Mouse (Mus musculus) kidney, adult 2 months (tissue): ENCODE measurements at regions not wholly inside any gene's neighbourhood (a gene's known extent, or its start where the extent isn't known, plus 50 kb on each side); places are given as distances from the start of the nearest gene placed in this dataset.

Experiments used
- CTCF ChIP-seq: fragments of 200-500 bp; conservative IDR thresholded peaks from 2 replicates; pipeline ENCODE4 v1.5.1; 2011; ENCODE audit warnings: low read depth, mild to moderate bottlenecking, control low read depth, low read length, moderate library complexity, mixed read lengths; ENCODE audit not compliant: insufficient read depth, insufficient read length
- POLR2A ChIP-seq: fragments of 200-500 bp; IDR thresholded peaks from one replicate; pipeline ENCODE4 v1.6.1; 2011; ENCODE audit warnings: low read depth, low read length, control low read depth

DNA sequence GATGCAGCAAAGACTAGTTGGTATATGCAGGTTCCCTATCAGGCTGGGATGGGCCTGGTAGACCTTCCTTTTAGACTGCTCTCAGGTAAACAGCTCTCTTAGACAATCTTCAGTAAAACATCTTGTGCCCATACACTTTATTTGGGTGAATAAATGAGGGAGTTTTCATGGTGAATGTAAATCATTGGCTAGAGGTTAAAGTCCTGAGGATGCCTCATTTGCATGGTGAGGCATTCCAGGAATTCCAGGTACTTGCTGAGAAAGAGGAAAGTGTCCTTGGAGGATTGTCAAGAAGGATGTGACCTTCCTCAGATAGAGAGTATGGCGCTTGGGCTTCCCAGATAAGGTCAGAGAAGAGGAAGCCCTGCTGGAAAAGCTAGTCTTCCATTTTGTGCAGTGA lies 481.9 kb upstream of the Epha7 start:
- TF ChIP-seq CTCF, result no peak
- no peak for TF ChIP-seq POLR2A
